Mouse (Mus musculus) liver, embryonic 14.5 days (tissue): ENCODE measurements around the gene Clasp1. TPM values are rescaled to one million over a fixed set of nuclear protein-coding genes. Genes with fewer than 3 reads are reported as not detected.

Source experiments
- ATAC-seq: fragments of 200-750 bp; cut with Nextera tagmentation; 2 replicates; pipeline ENCODE4 v1.8.0; 2017; ENCODE audit warnings: moderate number of reproducible peaks, mild to moderate bottlenecking, moderate library complexity; ENCODE audit not compliant: insufficient read depth
- DNase-seq, 3 experiments: peaks; one replicate each; pipeline ENCODE4 v3.0.0-alpha.2; 2012 to 2013; ENCODE audit warnings: low read depth in 3 of 3, low spot score in 3 of 3
- H3K27ac ChIP-seq: fragments of 300-500 bp; sonication (generic); 2 replicates; pipeline ENCODE4 v1.5.1; 2014; ENCODE audit warnings: moderate library complexity, mild to moderate bottlenecking, control low read depth, inconsistent platforms
- H3K27me3 ChIP-seq: fragments of 300-500 bp; sonication (generic); 2 replicates; pipeline ENCODE4 v1.6.1; 2014; ENCODE audit warnings: mild to moderate bottlenecking, low read length, moderate library complexity; ENCODE audit not compliant: control insufficient read depth, insufficient read depth
- H3K36me3 ChIP-seq: fragments of 300-500 bp; sonication (generic); replicated peaks from 2 replicates; pipeline ENCODE4 v1.6.1; 2014; ENCODE audit warnings: low read depth; ENCODE audit not compliant: control insufficient read depth, insufficient read depth
- H3K4me1 ChIP-seq, 2 experiments: fragments of 200-500 bp in 1 of 2; fragments of 300-500 bp in 1 of 2; sonication (generic) in 1 of 2; replicated peaks; 2 replicates each; pipeline ENCODE4 v1.6.1; 2012 to 2014; ENCODE audit warnings: antibody characterized with exemption in 1 of 2, inconsistent platforms in 1 of 2, low read length in 1 of 2; ENCODE audit not compliant: control insufficient read depth in 2 of 2, insufficient read depth in 2 of 2
- H3K4me2 ChIP-seq: fragments of 300-500 bp; sonication (generic); 2 replicates; pipeline ENCODE4 v1.6.1; 2014; ENCODE audit warnings: low read depth, mild to moderate bottlenecking, control low read depth, moderate library complexity
- H3K4me3 ChIP-seq, 2 experiments: fragments of 200-500 bp in 1 of 2; fragments of 300-500 bp in 1 of 2; sonication (generic) in 1 of 2; 2 replicates each; pipeline ENCODE4 v1.5.1; 2012 to 2014; ENCODE audit warnings: low read depth in 2 of 2, low read length in 2 of 2, mild to moderate bottlenecking in 2 of 2, control low read depth in 1 of 2, inconsistent platforms in 1 of 2, moderate library complexity in 1 of 2; ENCODE audit not compliant: insufficient read depth in 1 of 2
- H3K9ac ChIP-seq: fragments of 300-500 bp; sonication (generic); replicated peaks from 2 replicates; pipeline ENCODE4 v1.6.1; 2014; ENCODE audit warnings: mild to moderate bottlenecking, control low read depth, moderate library complexity
- H3K9me3 ChIP-seq: fragments of 300-500 bp; sonication (generic); 2 replicates; pipeline ENCODE4 v1.6.1; 2016; ENCODE audit warnings: low read length, mixed read lengths; ENCODE audit not compliant: control insufficient read depth
- CTCF ChIP-seq: IDR thresholded peaks from 2 replicates; pipeline ENCODE4 v1.5.1; 2016; ENCODE audit warnings: antibody characterized with exemption, low read depth, control low read depth
- EP300 ChIP-seq: IDR thresholded peaks from 2 replicates; pipeline ENCODE4 v1.6.1; 2016; ENCODE audit warnings: antibody characterized with exemption, low read depth
- WGBS: fragments of 180-500 bp; shearing (Covaris S2); extraction: QIAGEN DNeasy Blood & Tissue Kit; methylation state at CpG from one replicate; pipeline ENCODE4 v1.1.7; 2014; ENCODE audit not compliant: insufficient replicate concordance; 5-methylcytosine and 5-hydroxymethylcytosine counted together
- polyA plus RNA-seq, 2 experiments: library from polyadenylated mRNA; depleted of rRNA in 1 of 2; stranded (reverse) in 1 of 2; unstranded in 1 of 2; fragments of >200 nt; fragmentation: Nextera tagmentation in 1 of 2; extraction: Ambion mirVana in 1 of 2; gene quantifications; 2 replicates each; pipeline versions ENCODE4 v1.2.1 to v1.2.3; 2012 to 2014

Gene Clasp1
- polyA plus RNA-seq, 2 experiments: 6.5 to 8.8 TPM

DNA sequence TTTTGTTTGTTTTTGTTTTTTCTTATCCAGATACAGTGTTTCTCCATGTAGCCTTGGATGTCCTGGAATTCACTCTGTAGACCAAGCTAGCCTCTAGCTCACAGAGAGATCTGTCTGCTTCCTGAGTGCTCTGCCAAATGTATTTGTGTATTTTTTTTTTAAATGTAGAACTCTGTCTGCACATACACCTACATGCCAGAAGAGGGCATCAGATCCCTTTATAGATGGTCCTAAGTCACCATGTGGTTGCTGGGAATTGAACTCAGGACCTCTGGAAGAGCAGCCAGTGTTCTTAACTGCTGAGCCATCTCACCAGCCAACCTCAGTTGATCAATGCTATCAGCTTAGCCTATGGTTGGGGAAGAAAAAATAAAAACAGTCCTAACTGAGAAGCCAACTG is 175.7 kb downstream of the Clasp1 start:
- Histone ChIP-seq H3K27ac (no peak overlapping the region), H3K36me3 (peaks cover 2% of the 10 kb centered on the region; the same call in 1 of the 2 replicates), H3K27me3 (no peaks in the 10 kb centered on the region), H3K4me3 (no peak overlapping the region), H3K9ac (no peak overlapping the region), H3K4me2 (no peak overlapping the region), H3K4me1 (no peaks in the 10 kb centered on the region), H3K9me3 (no peaks in the 10 kb centered on the region)
- ATAC-seq (no peak), DNase-seq (no peak)
- TF ChIP-seq CTCF (peak; percentile 30; the same call in 1 of the 2 replicates), EP300 (no peak)

DNA sequence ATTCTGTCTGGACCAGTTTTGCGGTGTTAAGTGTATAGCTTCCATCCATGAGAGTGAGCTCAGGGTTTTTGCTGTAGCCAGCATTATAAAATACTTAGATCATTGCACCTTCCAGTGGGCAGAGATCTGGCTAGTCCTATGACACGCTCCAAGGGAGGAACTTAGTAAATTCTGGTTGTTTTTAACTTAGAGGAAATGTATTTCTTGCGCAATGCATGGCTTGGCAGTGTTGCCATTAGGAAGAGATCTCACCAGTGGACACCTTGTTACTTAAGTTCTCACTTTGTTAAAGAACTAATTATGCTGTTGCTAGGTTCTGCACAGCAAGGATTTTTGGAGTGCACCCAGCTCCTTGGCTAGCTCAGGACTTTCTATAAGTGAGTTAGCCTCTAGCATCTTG is 178.8 kb downstream of the Clasp1 start:
- no peaks in the 10 kb centered on the region for H3K4me1 ChIP-seq
- 71% methylated on average over 3 of the region's 3 CpGs for WGBS
- no peak overlapping the region for H3K4me3 ChIP-seq
- no peak for TF ChIP-seq CTCF
- no peak overlapping the region for H3K9ac ChIP-seq
- H3K4me2 ChIP-seq: no peak overlapping the region
- no peak overlapping the region for H3K27ac ChIP-seq
- no peaks in the 10 kb centered on the region for H3K9me3 ChIP-seq
- ATAC-seq (no peak), DNase-seq (no peak)
- H3K27me3 ChIP-seq: no peaks in the 10 kb centered on the region
- H3K36me3 ChIP-seq: peaks cover 2% of the 10 kb centered on the region; the same call in 1 of the 2 replicates

DNA sequence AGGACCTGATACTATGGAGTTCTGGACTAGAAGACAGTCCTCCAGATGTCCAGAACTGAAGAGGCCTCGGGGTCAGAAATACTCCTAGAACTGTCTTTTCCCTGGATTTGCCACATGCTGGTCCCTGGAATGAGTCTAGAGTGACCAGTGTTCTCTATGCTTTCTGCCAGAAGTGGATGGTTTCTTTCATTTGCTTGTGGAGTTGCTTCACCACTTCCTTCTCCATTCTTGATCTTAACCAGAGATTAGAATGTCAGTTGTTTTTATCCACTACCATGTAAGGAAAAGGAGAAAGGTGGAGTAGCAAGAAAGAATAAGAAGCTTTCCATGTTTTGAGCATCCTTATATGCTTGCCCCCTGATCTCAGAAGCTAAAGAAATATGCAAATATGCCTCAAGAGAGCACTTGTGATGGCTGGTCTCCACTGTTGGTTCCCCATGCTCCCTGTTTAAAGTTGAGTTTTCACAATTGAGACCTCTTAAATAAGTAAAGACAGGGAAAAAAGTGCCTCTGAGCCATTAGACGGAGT is 191.4 kb downstream of the Clasp1 start:
- H3K9ac ChIP-seq: no peak overlapping the region
- no peaks in the 10 kb centered on the region for H3K27me3 ChIP-seq
- no peak overlapping the region for H3K27ac ChIP-seq
- WGBS: 68% methylated on average over 2 of the region's 2 CpGs
- H3K36me3 ChIP-seq: peaks cover 4% of the 10 kb centered on the region; the same call in 1 of the 2 replicates
- no peak for TF ChIP-seq CTCF
- no peak for TF ChIP-seq EP300
- ATAC-seq: no peak
- no peak overlapping the region for H3K4me3 ChIP-seq
- H3K4me2 ChIP-seq: no peak overlapping the region
- no peak for DNase-seq
- H3K9me3 ChIP-seq: no peaks in the 10 kb centered on the region
- no peaks in the 10 kb centered on the region for H3K4me1 ChIP-seq

DNA sequence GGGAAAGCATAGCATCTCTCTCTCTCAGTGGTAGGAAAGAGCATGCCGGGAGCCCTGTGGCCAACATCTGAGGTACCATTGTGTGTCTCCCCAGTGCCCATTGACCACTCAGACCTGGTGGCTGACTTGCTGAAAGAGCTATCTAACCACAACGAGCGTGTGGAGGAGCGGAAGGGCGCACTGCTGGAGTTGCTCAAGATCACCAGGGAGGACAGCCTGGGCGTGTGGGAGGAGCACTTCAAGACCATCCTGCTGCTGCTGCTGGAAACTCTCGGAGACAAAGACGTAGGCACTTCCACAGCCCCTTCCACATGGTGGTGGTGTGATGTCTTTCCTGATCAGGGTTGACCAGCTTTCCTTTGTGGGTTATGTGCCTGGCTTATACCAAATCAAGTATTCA is 192.3 kb downstream of the Clasp1 start:
- H3K4me1 ChIP-seq: no peaks in the 10 kb centered on the region
- peaks cover 4% of the 10 kb centered on the region; the same call in 1 of the 2 replicates for H3K36me3 ChIP-seq
- no peaks in the 10 kb centered on the region for H3K27me3 ChIP-seq
- WGBS: 72% methylated on average over 8 of the region's 8 CpGs
- H3K4me3 ChIP-seq: no peak overlapping the region
- H3K9ac ChIP-seq: no peak overlapping the region
- H3K27ac ChIP-seq: no peak overlapping the region
- no peak for ATAC-seq
- no peak overlapping the region for H3K4me2 ChIP-seq
- no peak for DNase-seq
- no peaks in the 10 kb centered on the region for H3K9me3 ChIP-seq
- no peak for TF ChIP-seq CTCF
- TF ChIP-seq EP300: no peak

DNA sequence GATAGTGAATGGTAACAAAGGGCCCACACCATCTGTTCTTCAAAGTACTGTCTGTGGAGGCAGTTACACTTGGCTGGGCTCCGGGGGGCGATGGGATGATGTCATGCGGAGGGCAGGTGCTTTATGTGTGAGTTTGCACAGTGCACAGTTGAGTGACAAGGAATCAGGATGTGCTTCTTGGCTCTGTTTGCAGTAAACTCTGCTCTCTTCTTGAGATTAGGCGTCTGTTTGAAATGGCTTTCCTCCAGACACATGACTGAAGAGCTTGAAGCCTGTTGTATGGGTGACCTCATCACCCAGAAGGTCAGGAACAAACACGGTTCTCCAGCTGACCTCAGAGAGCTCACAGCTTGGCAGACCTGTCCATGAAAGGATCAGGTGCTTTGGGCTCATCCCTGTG is 200.9 kb downstream of the Clasp1 start:
- DNase-seq: no peak
- no peaks in the 10 kb centered on the region; the same call in 1 of the 2 replicates for H3K36me3 ChIP-seq
- H3K4me1 ChIP-seq: no peaks in the 10 kb centered on the region
- no peaks in the 10 kb centered on the region for H3K27me3 ChIP-seq
- no peak for ATAC-seq
- H3K9ac ChIP-seq: no peak overlapping the region
- TF ChIP-seq CTCF (no peak), EP300 (no peak)
- H3K9me3 ChIP-seq: no peaks in the 10 kb centered on the region
- H3K27ac ChIP-seq: no peak overlapping the region
- no peak overlapping the region for H3K4me2 ChIP-seq
- WGBS: 74% methylated on average over 5 of the region's 5 CpGs
- no peak overlapping the region for H3K4me3 ChIP-seq
